Mouse (Mus musculus) heart, adult 2 months (tissue): ENCODE measurements at regions not wholly inside any gene's neighbourhood (a gene's known extent, or its start where the extent isn't known, plus 50 kb on each side); places are given as distances from the start of the nearest gene placed in this dataset.

Experiments used
- DNase-seq, 2 experiments: peaks; one replicate each; pipeline ENCODE4 v3.0.0; 2021
- H3K27ac ChIP-seq: fragments of 200-600 bp; 2 replicates; pipeline ENCODE4 v1.8.1; 2022
- H3K27me3 ChIP-seq: fragments of 200-500 bp; 2 replicates; pipeline ENCODE4 v1.6.1; 2012; ENCODE audit warnings: mild to moderate bottlenecking, low read length, inconsistent platforms, mixed read lengths; ENCODE audit not compliant: control insufficient read depth, insufficient read depth
- H3K36me3 ChIP-seq: fragments of 200-500 bp; 2 replicates; pipeline ENCODE4 v1.6.1; 2012; ENCODE audit warnings: low read length, inconsistent platforms; ENCODE audit not compliant: control insufficient read depth, insufficient read depth
- H3K4me1 ChIP-seq: fragments of 200-500 bp; 2 replicates; pipeline ENCODE4 v1.6.1; 2011; ENCODE audit warnings: low read length; ENCODE audit not compliant: control insufficient read depth, insufficient read depth
- H3K4me3 ChIP-seq: fragments of 200-600 bp; 2 replicates; pipeline ENCODE4 v1.8.1; 2022
- H3K79me2 ChIP-seq: fragments of 200-500 bp; replicated peaks from 2 replicates; pipeline ENCODE4 v1.6.1; 2012; ENCODE audit warnings: mild to moderate bottlenecking, inconsistent platforms, low read length, moderate library complexity, mixed read lengths; ENCODE audit not compliant: control insufficient read depth, insufficient read depth
- H3K9ac ChIP-seq: fragments of 200-500 bp; 2 replicates; pipeline ENCODE4 v1.6.1; 2012; ENCODE audit warnings: low read depth, mild to moderate bottlenecking, control low read depth, inconsistent platforms, low read length, mixed read lengths
- CTCF ChIP-seq: fragments of 200-600 bp; IDR thresholded peaks from 2 replicates; pipeline ENCODE4 v1.8.1; 2022; ENCODE audit warnings: antibody characterized with exemption, mild to moderate bottlenecking, moderate library complexity
- EP300 ChIP-seq: fragments of 200-500 bp; IDR thresholded peaks from 2 replicates; pipeline ENCODE4 v1.6.1; 2011; ENCODE audit warnings: low read depth, low read length, control low read depth; ENCODE audit not compliant: insufficient read depth
- POLR2A ChIP-seq: fragments of 200-500 bp; IDR thresholded peaks from 2 replicates; pipeline ENCODE4 v1.6.1; 2011; ENCODE audit warnings: mild to moderate bottlenecking, low read depth, low read length, control low read depth; ENCODE audit not compliant: insufficient read depth
- WGBS: fragments of 180-500 bp; shearing (Covaris S2); methylation state at CpG from one replicate; pipeline ENCODE4 v1.1.7; 2018; 5-methylcytosine and 5-hydroxymethylcytosine counted together
- intact Hi-C: fragments of 180-260 bp; cut with DNase I; formaldehyde crosslinking; loops from one replicate; pipeline ENCODE4 v1.15.1; 2025

DNA sequence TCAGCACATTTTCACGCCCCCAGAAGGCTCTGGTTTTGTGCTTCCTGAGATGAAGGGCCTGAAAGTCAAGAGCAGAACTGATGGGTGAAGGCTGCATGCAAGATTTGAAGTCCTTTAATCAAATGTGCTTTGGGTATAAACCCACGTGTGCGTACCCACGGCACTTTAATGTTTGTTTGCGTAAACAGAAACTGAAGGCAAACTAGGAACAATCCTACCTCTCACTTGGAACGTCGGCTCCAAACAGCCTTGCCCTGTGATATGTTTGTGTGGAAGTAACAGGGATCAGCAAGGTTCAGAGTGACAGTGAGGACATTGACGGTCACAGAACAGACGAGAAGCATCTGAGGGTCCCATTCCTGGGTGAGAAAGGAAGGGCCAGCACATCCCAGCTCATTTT is 333.3 kb downstream of the Cd83 start:
- intact Hi-C loops = loop anchor here (5.0 kb wide), 1 partner anchor 46 kb away; no protein-coding TSS in a partner anchor
- Histone ChIP-seq H3K4me3 (no peak overlapping the region), H3K36me3 (no peaks in the 10 kb centered on the region), H3K9ac (no peak overlapping the region), H3K27me3 (no peaks in the 10 kb centered on the region), H3K79me2 (no peaks in the 10 kb centered on the region), H3K4me1 (no peaks in the 10 kb centered on the region; the same call in 1 of the 2 replicates), H3K27ac (no peak overlapping the region)
- no peak for DNase-seq
- 90% methylated on average over 9 of the region's 9 CpGs for WGBS
- TF ChIP-seq POLR2A (no peak), CTCF (no peak), EP300 (no peak)

DNA sequence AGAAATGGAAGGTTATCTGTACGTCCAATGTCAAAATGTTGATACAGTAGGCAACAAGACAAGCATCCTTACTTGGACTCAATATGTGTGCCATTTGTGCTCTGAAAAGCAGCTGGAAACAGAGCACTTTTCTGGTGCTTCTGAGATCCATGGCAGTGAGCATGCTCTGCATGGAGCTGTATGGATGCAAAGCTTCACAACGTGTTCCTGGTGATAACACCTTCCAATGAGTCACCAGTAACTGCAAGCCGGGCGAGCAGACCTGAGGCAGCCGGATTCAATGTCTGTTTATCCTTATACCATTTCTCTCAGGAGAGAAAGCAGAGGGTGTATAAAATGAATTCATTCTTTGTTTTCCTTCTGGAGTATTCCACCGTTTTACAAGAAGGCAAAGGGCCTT is 334.3 kb downstream of the Cd83 start:
- Histone ChIP-seq H3K27ac (no peak overlapping the region), H3K9ac (no peak overlapping the region), H3K4me1 (no peaks in the 10 kb centered on the region; the same call in 1 of the 2 replicates), H3K4me3 (no peak overlapping the region), H3K79me2 (no peaks in the 10 kb centered on the region), H3K27me3 (no peaks in the 10 kb centered on the region), H3K36me3 (no peaks in the 10 kb centered on the region)
- WGBS = 83% methylated on average over 6 of the region's 6 CpGs
- no peak for DNase-seq
- intact Hi-C loops = loop anchor here (5.0 kb wide), 1 partner anchor 47 kb away; no protein-coding TSS in a partner anchor
- TF ChIP-seq CTCF (no peak), POLR2A (no peak), EP300 (no peak)

DNA sequence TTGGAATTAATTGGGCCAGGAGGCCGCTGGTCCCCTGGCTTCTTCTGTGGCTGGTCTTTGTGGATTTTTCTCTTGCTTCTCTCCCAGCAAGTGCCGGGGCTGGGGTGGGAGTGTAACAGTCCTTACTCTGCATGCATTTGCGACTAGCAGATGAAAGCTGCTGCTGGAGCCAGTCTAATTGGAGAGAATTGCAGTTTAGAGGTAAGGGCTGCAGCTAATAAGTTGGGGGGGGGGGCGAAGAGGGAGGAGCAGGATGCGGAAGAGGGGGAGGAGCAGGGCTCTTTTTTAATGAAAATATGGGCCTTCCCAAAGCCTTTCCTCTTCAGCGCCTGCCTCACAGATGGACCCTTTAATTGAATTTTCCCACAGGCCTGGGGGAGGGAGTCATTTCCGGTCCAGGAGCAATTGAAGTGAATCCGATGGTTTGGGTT is 336.7 kb downstream of the Cd83 start:
- Histone ChIP-seq H3K9ac (no peak overlapping the region), H3K79me2 (no peaks in the 10 kb centered on the region), H3K27me3 (no peaks in the 10 kb centered on the region), H3K4me3 (no peak overlapping the region), H3K36me3 (no peaks in the 10 kb centered on the region), H3K27ac (no peak overlapping the region), H3K4me1 (no peaks in the 10 kb centered on the region; the same call in 1 of the 2 replicates)
- WGBS = 49% methylated on average over 8 of the region's 8 CpGs
- DNase-seq = no peak
- no peak for TF ChIP-seq EP300
- no peak for TF ChIP-seq CTCF
- no peak for TF ChIP-seq POLR2A
- intact Hi-C loops = no loop called here

DNA sequence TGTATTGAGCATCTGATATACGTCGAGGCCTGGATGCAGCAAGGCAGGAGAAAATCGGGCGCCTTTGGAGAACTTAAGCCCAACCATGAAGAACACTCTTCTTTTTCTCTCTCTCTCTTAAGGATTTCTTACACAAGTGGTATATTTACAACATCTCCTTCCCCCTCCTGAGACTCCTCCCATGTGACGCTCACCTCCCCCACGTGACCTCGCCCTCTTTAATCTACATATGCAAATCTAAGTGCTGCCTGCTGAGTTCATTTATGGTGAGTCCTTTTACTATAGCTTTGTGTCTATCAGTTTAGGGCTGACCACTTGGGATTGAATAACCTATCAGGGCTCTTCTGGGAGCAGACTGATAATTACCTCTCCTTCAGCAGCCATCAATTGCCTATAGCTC is 337.4 kb downstream of the Cd83 start:
- intact Hi-C loops = no loop called here
- 83% methylated on average over 7 of the region's 7 CpGs for whole genome bisulfite sequencing
- no peaks in the 10 kb centered on the region for H3K36me3 ChIP-seq

DNA sequence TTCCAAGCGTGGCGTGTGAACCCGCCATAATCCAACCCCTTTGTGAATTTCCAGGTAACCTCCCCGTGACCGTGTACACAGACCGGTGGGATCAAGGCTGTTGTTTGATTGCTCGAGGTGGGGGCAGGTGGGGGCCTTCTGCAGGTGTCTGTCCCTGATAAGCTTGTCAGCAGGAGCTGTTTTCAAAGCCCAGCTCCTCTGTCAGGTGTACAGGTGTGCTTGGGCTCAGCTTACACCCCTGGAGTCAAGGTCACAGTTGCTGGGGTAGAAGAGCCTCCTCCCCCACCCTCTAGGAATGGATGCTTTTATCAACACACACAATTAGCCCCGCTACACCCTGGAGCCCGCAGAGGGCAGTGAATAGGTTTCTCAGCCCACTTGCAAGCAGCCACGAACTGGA is 341.6 kb downstream of the Cd83 start:
- H3K27ac ChIP-seq = no peak overlapping the region

More for the DNA sequence above, 337.4 kb downstream of the Cd83 start:
- Histone ChIP-seq H3K9ac (no peak overlapping the region), H3K27me3 (no peaks in the 10 kb centered on the region), H3K4me3 (no peak overlapping the region), H3K27ac (no peak overlapping the region), H3K79me2 (no peaks in the 10 kb centered on the region), H3K4me1 (no peaks in the 10 kb centered on the region; the same call in 1 of the 2 replicates)
- no peak for TF ChIP-seq CTCF
- no peak for TF ChIP-seq POLR2A
- TF ChIP-seq EP300 = no peak
- no peak for DNase-seq

DNA sequence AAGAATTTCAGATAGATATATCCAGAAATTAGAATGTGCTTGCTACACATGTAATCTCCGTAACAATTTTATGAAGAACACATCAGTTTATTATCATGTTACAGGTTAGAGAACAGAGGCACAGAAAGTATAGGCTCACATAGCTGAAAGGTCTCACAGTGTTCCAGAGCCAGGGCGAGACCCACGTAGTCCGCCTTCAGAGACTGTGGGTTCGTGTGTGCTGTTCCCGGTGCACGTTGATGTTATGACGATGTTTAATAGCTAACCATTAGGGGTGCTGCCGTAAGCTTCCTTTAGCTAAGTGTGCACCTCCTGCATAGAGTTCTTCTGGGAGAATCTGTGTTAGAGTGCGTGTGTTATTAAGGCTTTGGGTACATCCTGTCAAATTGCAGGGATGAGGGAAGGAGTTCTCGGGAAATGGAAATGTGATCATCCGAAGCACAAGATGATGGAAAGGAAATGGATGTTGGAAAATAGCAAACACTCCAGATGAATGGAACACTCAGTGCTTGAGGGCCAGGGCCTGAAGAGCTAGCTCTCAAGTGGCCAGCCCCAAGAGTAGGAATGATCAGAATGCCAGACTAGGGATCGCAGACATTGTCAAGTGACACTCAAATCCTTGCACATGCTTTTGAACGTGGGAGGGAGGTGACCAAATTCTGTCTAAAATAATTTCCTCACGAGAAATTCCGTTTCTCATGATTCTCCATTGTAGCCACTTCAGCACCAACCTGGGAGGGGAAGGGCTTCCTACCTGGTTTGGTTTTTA is 344.1 kb downstream of the Cd83 start:
- no peak overlapping the region for H3K27ac ChIP-seq

More for the DNA sequence above, 341.6 kb downstream of the Cd83 start:
- H3K36me3 ChIP-seq = no peaks in the 10 kb centered on the region
- H3K4me1 ChIP-seq = no peaks in the 10 kb centered on the region; the same call in 1 of the 2 replicates
- no peaks in the 10 kb centered on the region for H3K27me3 ChIP-seq
- no peaks in the 10 kb centered on the region for H3K79me2 ChIP-seq
- no peak for DNase-seq
- H3K4me3 ChIP-seq = no peak overlapping the region
- TF ChIP-seq CTCF (no peak), POLR2A (no peak), EP300 (no peak)
- no peak overlapping the region for H3K9ac ChIP-seq
- intact Hi-C loops = no loop called here
- WGBS = 53% methylated on average over 10 of the region's 10 CpGs

More for the DNA sequence above, 344.1 kb downstream of the Cd83 start:
- Histone ChIP-seq H3K36me3 (no peaks in the 10 kb centered on the region), H3K4me3 (no peak overlapping the region), H3K27me3 (no peaks in the 10 kb centered on the region), H3K9ac (no peak overlapping the region), H3K79me2 (no peaks in the 10 kb centered on the region), H3K4me1 (no peaks in the 10 kb centered on the region)
- WGBS = 80% methylated on average over 16 of the region's 16 CpGs
- intact Hi-C loops = no loop called here
- DNase-seq = no peak
- TF ChIP-seq CTCF (no peak), POLR2A (no peak), EP300 (no peak)
